Mouse (Mus musculus): ENCODE data around the gene Nelfe.

DNA sequence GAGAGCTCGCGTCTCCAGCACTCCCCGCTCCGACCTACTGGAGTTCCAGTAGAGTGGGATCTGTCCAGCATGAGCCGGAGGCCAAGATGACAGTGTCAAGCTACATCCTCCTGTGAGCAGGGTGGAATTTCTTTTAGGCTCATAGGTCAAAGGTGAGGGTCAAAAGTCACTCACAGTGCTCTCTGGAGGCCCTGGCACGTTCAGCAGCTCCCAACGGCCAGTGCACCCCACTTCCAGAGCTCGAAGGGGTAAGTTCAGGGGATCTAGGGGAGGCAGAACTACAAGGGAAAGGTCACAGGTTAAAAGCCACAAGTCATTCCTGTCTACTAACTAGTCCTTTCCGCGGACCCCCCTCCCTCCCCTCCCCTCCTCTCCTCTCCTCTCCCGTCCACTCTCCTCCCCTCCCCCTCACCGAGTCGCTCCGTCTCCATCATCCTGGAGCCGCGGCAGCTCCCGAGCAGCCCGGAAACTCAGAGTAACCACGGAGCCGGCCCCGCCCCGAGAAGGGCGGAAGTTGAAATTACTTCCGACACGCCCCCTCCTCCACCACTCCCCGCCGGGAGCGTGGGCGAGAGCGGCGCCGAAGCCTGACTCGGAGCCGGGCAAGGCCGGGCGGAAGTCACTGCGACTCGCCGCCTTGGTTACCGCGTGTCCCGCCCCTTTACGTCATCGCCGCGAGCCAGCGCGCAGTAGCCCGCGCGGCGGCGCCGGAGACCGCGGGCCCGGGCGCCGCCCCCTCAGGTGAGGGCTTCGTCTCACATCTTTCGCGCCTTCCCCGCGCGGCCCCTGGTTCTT is at the start of gene Nelfe, which contains the start of gene Skiv2l:
- TF ChIP-seq CTCF (IDR thresholded peaks at IDR 0.05; ENCODE audit: low read depth) (no peak), EP300 (IDR thresholded peaks at IDR 0.05; ENCODE audit: low read depth) (no peak)

All from liver, embryonic 14.5 days (tissue).